Mouse (Mus musculus) E14TG2a.4 (cell line): ENCODE results near the gene Tnfrsf26.

Experiments used
- CTCF ChIP-seq: conservative IDR thresholded peaks from 2 replicates; pipeline ENCODE4 v1.5.1; 2014; ENCODE audit warnings: low read length
- NANOG ChIP-seq: IDR thresholded peaks from 2 replicates; pipeline ENCODE4 v1.6.1; 2014; ENCODE audit warnings: borderline replicate concordance, low read length, mixed read lengths
- POU5F1 ChIP-seq: IDR thresholded peaks from 2 replicates; pipeline ENCODE4 v1.6.1; 2014; ENCODE audit warnings: low read length, borderline replicate concordance

- no peak for TF ChIP-seq CTCF
- no peak for TF ChIP-seq NANOG
- no peak for TF ChIP-seq POU5F1
These were observed 62.9 kb downstream of the Tnfrsf26 start for GRCm38 (mm10) chr7:143565648-143566039.
